Mouse (Mus musculus) bone marrow, adult 2 months (tissue): ENCODE data around the gene Gnai3. TPM values are rescaled to one million over a fixed set of nuclear protein-coding genes. Genes with fewer than 3 reads are reported as not detected.

Experiments
- H3K27ac ChIP-seq: fragments of 200-500 bp; 2 replicates; pipeline ENCODE4 v1.5.1; 2012; ENCODE audit warnings: low read depth, mild to moderate bottlenecking, control low read depth, inconsistent platforms, low read length; ENCODE audit not compliant: control insufficient read depth, poor library complexity, insufficient read depth
- H3K4me1 ChIP-seq: fragments of 200-500 bp; 2 replicates; pipeline ENCODE4 v1.6.1; 2011; ENCODE audit warnings: low read length; ENCODE audit not compliant: control insufficient read depth, insufficient read depth
- H3K4me3 ChIP-seq: fragments of 200-500 bp; replicated peaks from 2 replicates; pipeline ENCODE3; 2011; ENCODE audit warnings: mild to moderate bottlenecking, low read depth, low read length, control low read depth; ENCODE audit not compliant: control insufficient read depth
- CTCF ChIP-seq: fragments of 200-500 bp; IDR thresholded peaks from 2 replicates; pipeline ENCODE4 v1.5.1; 2011; ENCODE audit warnings: low read length, control low read depth; ENCODE audit not compliant: control insufficient read depth, insufficient read depth
- POLR2A ChIP-seq: fragments of 200-500 bp; IDR thresholded peaks from 2 replicates; pipeline ENCODE4 v1.6.1; 2011; ENCODE audit warnings: low read depth, mild to moderate bottlenecking, control low read depth, low read length, borderline replicate concordance; ENCODE audit not compliant: control insufficient read depth
- WGBS: fragments of 180-500 bp; shearing (Covaris S2); methylation state at CpG from one replicate; pipeline ENCODE4 v1.1.7; 2018; 5-methylcytosine and 5-hydroxymethylcytosine counted together
- polyA plus RNA-seq: library from polyadenylated mRNA; stranded (reverse); fragments of >200 nt; gene quantifications from 2 replicates; pipeline ENCODE4 v1.2.4, GENCODE M21; 2011; ENCODE audit warnings: low replicate concordance; ENCODE audit not compliant: missing spikeins, insufficient read depth, insufficient read length

The Gnai3 gene
- polyA plus RNA-seq, 1 experiment = 27.5 TPM

DNA sequence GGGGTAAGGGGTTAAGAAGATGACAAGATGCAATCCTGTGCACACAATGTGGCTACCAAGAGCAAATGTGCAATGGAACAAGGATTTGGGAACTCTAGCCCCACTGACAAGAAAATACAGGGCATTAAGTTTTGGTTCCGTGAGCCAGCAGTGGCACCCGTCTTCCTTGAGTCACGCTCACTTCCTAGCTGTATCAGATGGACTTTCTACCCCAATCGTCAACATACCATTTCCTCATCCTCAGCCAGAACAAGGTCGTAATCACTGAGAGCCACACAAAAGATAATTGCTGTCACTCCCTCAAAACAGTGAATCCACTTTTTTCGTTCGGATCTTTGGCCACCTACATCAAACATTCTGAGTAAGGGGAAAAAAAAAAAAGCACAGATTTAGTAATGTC, 33.7 kb downstream of the Gnai3 start:
- no peaks in the 10 kb centered on the region; the same call in 1 of the 2 replicates for H3K4me1 ChIP-seq
- 76% methylated on average over 7 of the region's 7 CpGs for WGBS
- TF ChIP-seq POLR2A (no peak), CTCF (no peak)

DNA sequence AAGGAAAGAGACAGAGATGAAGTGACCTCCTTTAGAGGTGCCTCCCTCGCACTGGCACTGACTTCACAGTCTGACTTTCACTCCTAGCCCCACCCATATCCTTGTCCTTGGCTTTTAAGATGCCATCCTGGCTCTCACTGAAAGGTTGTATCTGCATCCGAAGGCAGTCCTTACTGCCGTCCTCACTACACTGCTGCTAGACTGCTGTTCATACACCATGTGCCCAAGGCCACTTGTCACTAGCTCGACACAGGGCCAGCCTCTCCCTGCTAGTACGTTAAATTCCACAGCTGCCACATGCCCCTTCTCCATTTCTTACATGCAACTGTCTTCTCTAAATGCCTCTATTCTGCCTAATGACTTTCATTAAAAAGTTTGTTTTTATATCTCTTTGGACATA, 34.6 kb downstream of the Gnai3 start:
- WGBS = 92% methylated on average over 5 of the region's 5 CpGs
- H3K4me3 ChIP-seq = no peak overlapping the region
- TF ChIP-seq CTCF = no peak
- TF ChIP-seq POLR2A = no peak

More for the DNA sequence above, 33.7 kb downstream of the Gnai3 start:
- no peak overlapping the region for H3K4me3 ChIP-seq
- no peak overlapping the region for H3K27ac ChIP-seq

DNA sequence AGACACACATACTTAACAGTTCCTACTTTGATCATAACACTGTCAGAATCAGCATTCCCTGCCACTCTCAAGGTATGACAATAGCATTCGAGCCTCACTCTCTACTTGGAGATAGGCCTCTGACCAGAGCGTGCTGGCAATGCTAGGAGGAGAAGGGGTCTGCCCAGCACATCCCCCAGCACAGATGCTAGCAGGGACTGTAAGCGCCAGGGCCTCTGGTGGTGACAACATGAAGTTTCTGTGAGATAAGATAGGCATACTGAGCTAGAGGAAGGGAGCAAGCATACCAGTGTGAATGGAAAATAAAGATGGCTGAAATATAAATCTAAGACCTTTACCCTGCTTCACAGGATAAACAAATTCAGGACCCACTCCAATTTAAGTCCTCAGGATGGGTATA, 40.7 kb downstream of the Gnai3 start:
- H3K4me1 ChIP-seq = no peaks in the 10 kb centered on the region; the same call in 1 of the 2 replicates
- no peak for TF ChIP-seq CTCF
- TF ChIP-seq POLR2A = no peak
- H3K4me3 ChIP-seq = no peak overlapping the region
- no peak overlapping the region for H3K27ac ChIP-seq
- 68% methylated on average over 3 of the region's 3 CpGs for WGBS

More for the DNA sequence above, 34.6 kb downstream of the Gnai3 start:
- no peaks in the 10 kb centered on the region; the same call in 1 of the 2 replicates for H3K4me1 ChIP-seq
- H3K27ac ChIP-seq = no peak overlapping the region

DNA sequence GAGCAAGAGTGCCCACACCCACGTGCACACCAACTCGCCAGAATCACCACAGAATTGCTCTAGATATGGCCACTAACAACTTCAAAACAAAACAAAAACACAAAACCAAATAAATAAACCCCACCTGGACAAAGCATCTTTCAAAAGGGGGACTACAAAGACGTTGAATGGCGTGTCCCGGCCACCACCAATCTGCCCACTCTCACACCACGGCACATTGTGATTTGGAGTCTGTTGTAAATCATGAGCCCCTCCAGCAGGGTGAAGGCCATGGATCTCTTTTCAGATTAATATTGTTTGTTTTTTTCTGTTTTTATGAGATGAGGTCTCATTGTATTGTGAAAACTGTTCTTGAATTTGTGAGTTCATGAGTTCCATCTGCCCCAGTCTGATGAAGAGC, 43.9 kb downstream of the Gnai3 start:
- 86% methylated on average over 6 of the region's 6 CpGs for WGBS

DNA sequence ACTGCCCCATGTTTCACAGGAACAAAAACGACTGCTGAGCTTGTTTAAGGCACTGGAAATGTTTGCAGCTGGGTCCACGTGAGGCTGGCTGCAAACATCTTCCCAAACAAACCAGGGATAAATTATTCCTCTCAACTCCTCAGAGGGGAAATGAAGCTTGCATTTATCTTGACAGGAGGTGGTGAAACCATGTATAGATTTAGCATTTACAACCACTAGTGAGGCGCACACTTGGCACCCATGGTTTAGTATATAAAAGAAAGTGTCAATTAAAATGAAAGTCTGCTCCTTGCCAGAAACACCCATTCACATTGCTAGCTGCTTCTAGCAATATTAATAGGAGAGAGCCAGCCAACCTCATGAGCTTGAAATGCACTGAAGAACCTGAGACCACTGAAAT, 44.4 kb downstream of the Gnai3 start:
- Histone ChIP-seq H3K4me3 (no peak overlapping the region), H3K27ac (no peak overlapping the region), H3K4me1 (peaks cover 1% of the 10 kb centered on the region; the same call in 1 of the 2 replicates)
- 56% methylated on average over 3 of the region's 3 CpGs for WGBS
- TF ChIP-seq POLR2A (no peak), CTCF (no peak)

More for the DNA sequence above, 43.9 kb downstream of the Gnai3 start:
- Histone ChIP-seq H3K4me3 (no peak overlapping the region), H3K27ac (no peak overlapping the region), H3K4me1 (peaks cover 1% of the 10 kb centered on the region; the same call in 1 of the 2 replicates)
- no peak for TF ChIP-seq CTCF
- no peak for TF ChIP-seq POLR2A

DNA sequence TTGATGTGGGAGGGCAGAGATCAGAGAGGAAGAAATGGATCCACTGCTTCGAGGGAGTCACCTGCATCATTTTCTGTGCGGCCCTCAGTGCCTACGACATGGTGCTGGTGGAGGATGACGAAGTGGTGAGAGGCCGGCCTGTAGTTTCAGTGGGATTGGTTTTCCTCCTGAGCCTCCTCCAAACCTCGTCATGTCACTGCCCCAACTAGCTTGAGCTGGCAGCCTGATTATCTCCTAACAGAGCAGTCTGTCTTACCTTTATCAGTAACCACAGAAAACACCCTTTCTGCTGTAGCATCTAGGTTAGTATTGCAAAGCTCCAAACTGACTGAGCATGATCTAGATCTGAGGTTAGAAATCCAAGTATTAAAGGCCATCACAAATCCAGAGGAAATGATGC, 47.6 kb downstream of the Gnai3 start:
- peaks cover 6% of the 10 kb centered on the region; the same call in 1 of the 2 replicates for H3K4me1 ChIP-seq
- 60% methylated on average over 6 of the region's 6 CpGs for WGBS
- no peak for TF ChIP-seq POLR2A
- no peak for TF ChIP-seq CTCF
- no peak overlapping the region for H3K27ac ChIP-seq
- H3K4me3 ChIP-seq = no peak overlapping the region

DNA sequence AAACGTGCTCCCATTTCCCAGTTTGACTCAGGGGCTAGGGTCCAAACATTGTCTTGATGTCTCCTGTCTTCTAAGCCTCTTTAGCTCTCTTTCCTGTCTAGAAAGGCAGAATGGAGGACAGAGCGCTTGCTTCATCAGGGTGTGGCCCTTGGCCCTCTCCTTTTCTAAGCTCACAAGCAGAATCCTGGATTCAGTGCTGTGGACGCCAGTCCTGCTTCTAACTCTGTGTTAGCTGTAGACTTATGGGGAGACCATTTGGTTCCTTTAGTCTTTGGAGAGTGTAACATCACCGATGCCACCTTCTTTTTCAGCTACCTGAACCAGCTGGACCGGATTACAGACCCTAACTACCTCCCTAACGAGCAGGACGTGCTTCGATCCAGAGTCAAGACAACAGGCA, 48.3 kb downstream of the Gnai3 start:
- TF ChIP-seq POLR2A = no peak
- no peak for TF ChIP-seq CTCF
- Histone ChIP-seq H3K4me3 (no peak overlapping the region), H3K27ac (no peak overlapping the region), H3K4me1 (peaks cover 8% of the 10 kb centered on the region; the same call in 1 of the 2 replicates)
- WGBS = 82% methylated on average over 8 of the region's 8 CpGs

DNA sequence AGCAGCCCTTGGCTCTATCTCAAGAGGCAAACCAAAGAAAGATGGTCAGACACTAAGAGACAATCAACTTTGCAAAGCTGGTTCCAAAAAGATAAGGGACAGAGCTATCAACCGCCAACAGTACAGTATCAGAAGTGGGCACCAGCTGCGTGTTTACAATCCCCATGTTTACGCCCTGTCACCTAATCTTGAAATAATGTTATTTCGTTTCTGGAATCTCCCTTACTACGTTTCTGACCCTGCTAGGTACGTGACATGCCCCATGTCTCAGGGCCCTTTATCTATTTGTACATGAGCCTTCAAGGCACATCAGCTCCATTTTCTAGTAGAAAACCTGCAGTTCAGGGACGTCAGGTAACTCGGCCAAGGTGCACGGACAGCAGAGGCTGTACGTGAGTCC, 49.2 kb downstream of the Gnai3 start:
- Histone ChIP-seq H3K27ac (peak overlapping the region; percentile 49; the same call in 1 of the 2 replicates), H3K4me3 (peak overlapping the region; percentile 23), H3K4me1 (peaks cover 8% of the 10 kb centered on the region; the same call in 1 of the 2 replicates)
- WGBS = 38% methylated on average over 10 of the region's 10 CpGs
- TF ChIP-seq POLR2A (no peak), CTCF (no peak)

DNA sequence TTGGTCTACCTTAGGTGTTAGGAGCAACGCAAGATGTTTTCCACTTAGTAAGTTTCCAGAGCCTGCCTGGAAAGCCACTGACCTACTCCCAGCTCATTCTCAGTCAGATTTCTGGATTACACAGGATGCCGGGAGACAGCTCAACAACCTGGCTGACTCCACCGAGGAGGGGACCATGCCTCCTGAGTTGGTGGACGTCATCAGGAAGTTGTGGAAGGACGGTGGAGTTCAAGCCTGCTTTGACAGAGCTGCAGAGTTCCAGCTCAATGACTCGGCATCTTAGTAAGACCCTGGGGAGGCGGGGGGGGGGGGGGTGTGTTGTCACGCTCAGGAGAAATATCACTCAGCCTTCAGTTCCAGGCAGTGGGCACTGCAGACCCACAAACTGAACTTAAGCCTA, 49.7 kb downstream of the Gnai3 start:
- WGBS = 10% methylated on average over 8 of the region's 8 CpGs
- no peak overlapping the region for H3K27ac ChIP-seq
- H3K4me1 ChIP-seq = peaks cover 8% of the 10 kb centered on the region; the same call in 1 of the 2 replicates
- no peak for TF ChIP-seq CTCF
- no peak overlapping the region for H3K4me3 ChIP-seq
